Mouse (Mus musculus) forebrain, embryonic 15.5 days (tissue): ENCODE measurements around the gene Gm49320. TPM values are rescaled to one million over a fixed set of nuclear protein-coding genes. Genes with fewer than 3 reads are reported as not detected.

Experiments used
- ATAC-seq: fragments of 200-750 bp; cut with Nextera tagmentation; replicated peaks from 2 replicates; pipeline ENCODE4 v1.8.0; 2017; ENCODE audit warnings: mild to moderate bottlenecking, moderate TSS enrichment, moderate library complexity
- H3K27ac ChIP-seq: fragments of 300-500 bp; sonication (generic); replicated peaks from 2 replicates; pipeline ENCODE4 v1.5.1; 2015; ENCODE audit warnings: mild to moderate bottlenecking, inconsistent platforms
- H3K27me3 ChIP-seq: fragments of 300-500 bp; sonication (generic); 2 replicates; pipeline ENCODE4 v1.6.1; 2015; ENCODE audit warnings: inconsistent platforms
- H3K36me3 ChIP-seq: fragments of 300-500 bp; sonication (generic); 2 replicates; pipeline ENCODE4 v1.6.1; 2015; ENCODE audit warnings: mild to moderate bottlenecking, inconsistent platforms
- H3K4me1 ChIP-seq: fragments of 300-500 bp; sonication (generic); 2 replicates; pipeline ENCODE4 v1.6.1; 2015; ENCODE audit warnings: inconsistent platforms
- H3K4me2 ChIP-seq: fragments of 300-500 bp; sonication (generic); replicated peaks from 2 replicates; pipeline ENCODE4 v1.6.1; 2015; ENCODE audit warnings: mild to moderate bottlenecking, inconsistent platforms
- H3K4me3 ChIP-seq: fragments of 300-500 bp; sonication (generic); 2 replicates; pipeline ENCODE4 v1.5.1; 2015; ENCODE audit warnings: mild to moderate bottlenecking, inconsistent platforms
- H3K9ac ChIP-seq: fragments of 300-500 bp; sonication (generic); replicated peaks from 2 replicates; pipeline ENCODE4 v1.6.1; 2015; ENCODE audit warnings: mild to moderate bottlenecking, inconsistent platforms
- H3K9me3 ChIP-seq: fragments of 300-500 bp; sonication (generic); 2 replicates; pipeline ENCODE4 v1.6.1; 2016; ENCODE audit warnings: inconsistent platforms
- WGBS: fragments of 180-500 bp; shearing (Covaris S2); methylation state at CpG from one replicate; pipeline ENCODE4 v1.1.7; 2015; ENCODE audit warnings: mixed read lengths; 5-methylcytosine and 5-hydroxymethylcytosine counted together
- polyA plus RNA-seq: library from polyadenylated mRNA; unstranded; fragments of >200 nt; fragmentation: Nextera tagmentation; extraction: Ambion mirVana; gene quantifications from 2 replicates; pipeline ENCODE4 v1.2.1, GENCODE M21; 2015

Gene Gm49320
- polyA plus RNA-seq, 1 experiment from 2014 or later: 0.89 TPM

DNA sequence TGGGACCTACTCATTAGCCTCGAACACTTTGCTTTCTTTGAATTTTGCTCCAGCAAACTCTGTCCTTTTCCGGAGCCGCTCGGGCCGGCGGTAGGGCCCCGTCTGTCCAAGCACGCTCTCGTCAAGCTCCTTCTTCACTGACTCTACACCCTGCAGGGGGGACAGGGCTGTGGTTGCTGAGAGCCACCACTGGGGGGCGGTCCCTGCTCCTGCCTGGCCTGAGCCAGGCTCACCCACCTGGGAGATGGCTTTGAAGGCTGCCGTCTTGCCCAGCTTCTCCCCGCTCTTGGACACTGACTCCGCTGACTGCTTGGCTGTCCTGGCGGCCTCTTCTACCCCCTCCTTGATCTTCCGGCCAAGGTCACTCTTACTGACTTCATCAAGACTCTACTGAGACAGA is 29.0 kb downstream of the Gm49320 start:
- Histone ChIP-seq H3K9me3 (no peaks in the 10 kb centered on the region), H3K4me3 (no peak overlapping the region), H3K9ac (no peak overlapping the region), H3K27ac (no peak overlapping the region), H3K4me2 (no peak overlapping the region), H3K4me1 (no peaks in the 10 kb centered on the region), H3K27me3 (no peaks in the 10 kb centered on the region), H3K36me3 (peaks cover 81% of the 10 kb centered on the region)
- 76% methylated on average over 15 of the region's 15 CpGs for WGBS
- ATAC-seq: peak; percentile 55; the same call in 1 of the 2 replicates

DNA sequence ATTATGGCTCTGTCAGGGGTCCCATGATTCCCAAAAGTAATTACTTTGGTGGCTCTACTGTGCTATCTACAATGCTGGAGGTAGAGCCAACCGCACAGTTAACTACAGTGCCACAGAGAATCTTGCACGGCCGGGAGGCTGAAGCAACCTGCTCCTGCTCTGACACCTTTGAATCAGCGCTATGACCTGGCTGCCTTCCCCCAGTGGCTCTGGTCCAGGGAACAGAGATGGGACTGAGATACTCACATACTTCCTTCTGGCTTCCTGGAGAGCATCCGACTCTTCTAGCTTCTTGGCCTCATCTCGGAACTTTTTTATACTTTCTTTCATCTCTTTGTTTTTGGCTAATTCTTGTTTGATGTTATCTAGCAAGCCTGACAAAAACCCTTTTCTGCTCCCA is 30.9 kb downstream of the Gm49320 start:
- Histone ChIP-seq H3K4me2 (no peak overlapping the region), H3K9me3 (no peaks in the 10 kb centered on the region), H3K4me1 (peaks cover 3% of the 10 kb centered on the region), H3K27ac (no peak overlapping the region), H3K4me3 (no peak overlapping the region), H3K36me3 (peaks cover 69% of the 10 kb centered on the region), H3K9ac (no peak overlapping the region), H3K27me3 (no peaks in the 10 kb centered on the region)
- WGBS: 88% methylated on average over 6 of the region's 6 CpGs
- no peak for ATAC-seq

DNA sequence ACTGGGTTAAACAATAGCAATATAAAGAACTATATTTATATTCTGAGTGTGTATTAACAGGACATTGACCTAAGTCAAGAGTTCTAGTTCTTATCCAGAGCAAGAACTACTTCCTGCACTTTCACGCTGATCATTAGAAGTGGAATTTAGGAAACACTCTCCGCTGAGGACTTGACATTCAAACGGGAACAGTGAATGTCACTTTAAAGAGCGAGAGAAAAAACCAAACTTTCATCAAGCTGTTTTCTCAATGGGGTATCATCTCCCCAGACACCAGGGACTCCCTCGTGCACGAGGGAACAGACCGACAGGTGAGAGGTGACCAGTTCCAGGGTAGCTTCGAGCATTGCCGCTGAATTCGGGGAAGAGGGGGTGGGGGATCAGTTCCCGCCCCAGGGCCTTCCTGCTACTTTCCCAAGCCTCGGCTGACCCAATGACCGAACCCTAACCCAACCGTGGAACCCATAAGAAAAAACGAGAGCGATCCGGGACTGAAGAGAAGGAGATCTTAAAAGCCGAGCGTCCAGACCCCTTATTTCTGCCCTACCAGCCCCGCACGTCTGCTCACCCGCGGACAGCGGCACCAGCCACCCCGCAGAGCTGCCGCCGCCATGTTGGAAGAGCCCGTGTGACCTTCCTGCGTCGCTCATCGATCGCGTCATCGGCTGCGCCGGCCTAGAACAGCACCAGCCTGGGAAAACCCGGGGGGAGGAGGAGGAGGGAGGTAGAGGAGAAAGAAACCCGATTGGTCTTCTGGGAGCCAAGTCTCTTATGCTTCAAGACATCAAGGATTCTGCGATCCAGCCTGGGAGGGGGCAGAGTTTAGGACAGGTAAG is 36.8 kb downstream of the Gm49320 start, which contains the start of gene Timm44:
Timm44 (minus strand) TSS at position 639 of the 836 bp plus-strand sequence.
- peak within 1 kb of the TSS; percentile 63 for H3K4me3 ChIP-seq
- under 1% methylated on average over 39 of the region's 39 CpGs for WGBS
- H3K27me3 ChIP-seq: no peaks in the 10 kb centered on the region
- H3K4me1 ChIP-seq: peaks cover 16% of the 10 kb centered on the region
- no peaks in the 10 kb centered on the region for H3K9me3 ChIP-seq
- ATAC-seq: peak; percentile 98
- peaks cover 13% of the 10 kb centered on the region; the same call in 1 of the 2 replicates for H3K36me3 ChIP-seq
- H3K4me2 ChIP-seq: peak within 1 kb of the TSS; percentile 74
- peak within 1 kb of the TSS; percentile 82 for H3K27ac ChIP-seq
- peak within 1 kb of the TSS; percentile 63 for H3K9ac ChIP-seq

GRCm38 (mm10) chr8:4276111-4276465 is 37.4 kb downstream of the Gm49320 start:
- Histone ChIP-seq H3K36me3 (peaks cover 13% of the 10 kb centered on the region; the same call in 1 of the 2 replicates), H3K9me3 (no peaks in the 10 kb centered on the region), H3K27ac (peak overlapping the region; percentile 82), H3K4me3 (peak overlapping the region; percentile 63), H3K4me1 (peaks cover 16% of the 10 kb centered on the region), H3K4me2 (peak overlapping the region; percentile 74), H3K9ac (peak overlapping the region; percentile 63), H3K27me3 (no peaks in the 10 kb centered on the region)
- no peak; the same call in 1 of the 2 replicates for ATAC-seq
- WGBS: 29% methylated on average over 9 of the region's 9 CpGs

GRCm38 (mm10) chr8:4292738-4293137 is 54.1 kb downstream of the Gm49320 start:
- Histone ChIP-seq H3K36me3 (peaks cover 89% of the 10 kb centered on the region), H3K4me3 (no peak overlapping the region), H3K4me2 (no peak overlapping the region), H3K9ac (no peak overlapping the region), H3K27me3 (no peaks in the 10 kb centered on the region), H3K9me3 (no peaks in the 10 kb centered on the region), H3K27ac (no peak overlapping the region), H3K4me1 (no peaks in the 10 kb centered on the region)
- WGBS: 86% methylated on average over 5 of the region's 5 CpGs
- no peak for ATAC-seq

DNA sequence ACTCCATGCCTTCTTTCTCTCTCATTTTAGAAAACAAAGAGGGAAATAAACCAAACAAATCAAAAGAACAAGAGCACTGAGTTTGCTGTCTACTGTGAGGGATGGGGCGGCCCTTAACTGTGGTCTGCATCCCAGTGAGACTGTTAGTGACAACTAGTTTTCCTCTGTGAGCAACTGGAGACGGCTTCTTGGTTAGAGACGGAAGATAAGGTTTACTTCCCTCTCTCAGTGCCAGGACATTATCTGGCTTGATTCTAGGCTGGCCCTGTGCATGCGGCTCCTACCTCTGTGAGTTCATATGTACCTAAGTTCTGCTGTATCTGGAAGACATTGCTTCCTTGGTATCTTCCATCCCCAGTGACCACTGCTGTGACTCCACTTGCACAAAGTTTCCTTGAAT is 59.2 kb downstream of the Gm49320 start:
- no peak for ATAC-seq
- no peaks in the 10 kb centered on the region for H3K4me1 ChIP-seq
- 96% methylated on average over 4 of the region's 4 CpGs for WGBS

More for the DNA sequence above, 59.2 kb downstream of the Gm49320 start:
- Histone ChIP-seq H3K9ac (no peak overlapping the region), H3K9me3 (no peaks in the 10 kb centered on the region), H3K36me3 (peaks cover 88% of the 10 kb centered on the region), H3K4me3 (no peak overlapping the region), H3K4me2 (no peak overlapping the region), H3K27ac (no peak overlapping the region), H3K27me3 (no peaks in the 10 kb centered on the region)

Other genes starting within 250 kb of the Gm49320 start
- 0.22 TPM in 1 of 2 replicates, not detected in the other for gene Cd209f, start 133.0 kb upstream of the Gm49320 start, polyA plus RNA-seq
- gene Cd209g, start 104.8 kb upstream of the Gm49320 start, polyA plus RNA-seq: not detected in 2 replicates
- gene Evi5l, start 72.3 kb upstream of the Gm49320 start, polyA plus RNA-seq: 98.4 and 98.9 TPM in 2 replicates
- 40.5 and 52.5 TPM in 2 replicates for gene Prr36, start 21.4 kb upstream of the Gm49320 start, polyA plus RNA-seq
- gene Lrrc8e, start 12.0 kb upstream of the Gm49320 start, polyA plus RNA-seq: not detected in 2 replicates
- 26.3 and 27.5 TPM in 2 replicates for gene Map2k7, start 125 bp upstream of the Gm49320 start, polyA plus RNA-seq
- gene Tgfbr3l, start 9.3 kb downstream of the Gm49320 start, polyA plus RNA-seq: 3.1 and 3.4 TPM in 2 replicates
- 73.5 and 74.7 TPM in 2 replicates for gene Snapc2, start 14.2 kb downstream of the Gm49320 start, polyA plus RNA-seq
- 397 and 404 TPM in 2 replicates for gene Ctxn1, start 20.4 kb downstream of the Gm49320 start, polyA plus RNA-seq
- 42.6 and 43.3 TPM in 2 replicates for gene Timm44, start 37.0 kb downstream of the Gm49320 start, polyA plus RNA-seq
- 21.7 and 22.6 TPM in 2 replicates for gene Ccl25, start 86.3 kb downstream of the Gm49320 start, polyA plus RNA-seq
- 149 and 159 TPM in 2 replicates for gene Elavl1, start 86.5 kb downstream of the Gm49320 start, polyA plus RNA-seq